Mouse (Mus musculus): ENCODE measurements around the gene Ccdc186. TPM values are rescaled to one million over a fixed set of nuclear protein-coding genes. Genes with fewer than 3 reads are reported as not detected.
A peak's percentile ranks its signal among the peaks of the same experiment; 100 is the strongest.
"Not testable (repeated sequence)": the region's sequence is repeated elsewhere in the genome, so short reads cannot be mapped to it uniquely, and the experiment has no call there.

Ccdc186 gene
- total RNA-seq, 2 experiments from 2014 or later, result 8.7 to 12.7 TPM

- no peak for ATAC-seq (replicated peaks; ENCODE audit: poor library complexity, severe bottlenecking)
These were observed 19.6 kb downstream of the Ccdc186 start for GRCm38 (mm10) chr19:56802352-56802746.

GRCm38 (mm10) chr19:56801656-56802351 lies 20.2 kb downstream of the Ccdc186 start:
- ATAC-seq (replicated peaks; ENCODE audit: poor library complexity, severe bottlenecking), result no peak

- peak; percentile 62 for ATAC-seq (replicated peaks; ENCODE audit: poor library complexity, severe bottlenecking)
These were observed 20.9 kb downstream of the Ccdc186 start for GRCm38 (mm10) chr19:56800930-56801655.

- no peak for ATAC-seq (replicated peaks; ENCODE audit: poor library complexity, severe bottlenecking)
These were observed 21.8 kb downstream of the Ccdc186 start for GRCm38 (mm10) chr19:56800226-56800625.

GRCm38 (mm10) chr19:56797376-56797775 lies 24.6 kb downstream of the Ccdc186 start:
- peak; percentile 90 for ATAC-seq (replicated peaks; ENCODE audit: poor library complexity, severe bottlenecking)

- ATAC-seq (replicated peaks; ENCODE audit: poor library complexity, severe bottlenecking), result no peak
These were observed 33.0 kb downstream of the Ccdc186 start for GRCm38 (mm10) chr19:56788952-56789351.

GRCm38 (mm10) chr19:56787911-56788310 lies 34.1 kb downstream of the Ccdc186 start:
- no peak for ATAC-seq (replicated peaks; ENCODE audit: poor library complexity, severe bottlenecking)

- not testable (repeated sequence) for ATAC-seq (replicated peaks; ENCODE audit: poor library complexity, severe bottlenecking)
These were observed 43.5 kb downstream of the Ccdc186 start for GRCm38 (mm10) chr19:56778532-56778931.

GRCm38 (mm10) chr19:56776719-56777382 lies 45.1 kb downstream of the Ccdc186 start:
- peak; percentile 51 for ATAC-seq (replicated peaks; ENCODE audit: poor library complexity, severe bottlenecking)

- ATAC-seq (replicated peaks; ENCODE audit: poor library complexity, severe bottlenecking), result no peak
These were observed 45.9 kb downstream of the Ccdc186 start for GRCm38 (mm10) chr19:56775893-56776718.

GRCm38 (mm10) chr19:56774971-56775892 lies 46.8 kb downstream of the Ccdc186 start:
- ATAC-seq (replicated peaks; ENCODE audit: poor library complexity, severe bottlenecking), result no peak

- ATAC-seq (replicated peaks; ENCODE audit: poor library complexity, severe bottlenecking), result peak; percentile 79
These were observed 47.5 kb downstream of the Ccdc186 start for GRCm38 (mm10) chr19:56774408-56774962.

GRCm38 (mm10) chr19:56773393-56773971 lies 48.5 kb downstream of the Ccdc186 start:
- ATAC-seq (replicated peaks; ENCODE audit: poor library complexity, severe bottlenecking), result no peak

- no peak for ATAC-seq (replicated peaks; ENCODE audit: poor library complexity, severe bottlenecking)
These were observed 49.8 kb downstream of the Ccdc186 start for GRCm38 (mm10) chr19:56772158-56772557.

- no peak for ATAC-seq (replicated peaks; ENCODE audit: poor library complexity, severe bottlenecking)
These were observed 53.0 kb downstream of the Ccdc186 start for GRCm38 (mm10) chr19:56769024-56769423.

GRCm38 (mm10) chr19:56762686-56763085 lies 59.3 kb downstream of the Ccdc186 start:
- ATAC-seq (replicated peaks; ENCODE audit: poor library complexity, severe bottlenecking), result no peak

GRCm38 (mm10) chr19:56761727-56762126 lies 60.3 kb downstream of the Ccdc186 start:
- no peak for ATAC-seq (replicated peaks; ENCODE audit: poor library complexity, severe bottlenecking)

- no peak for ATAC-seq (replicated peaks; ENCODE audit: poor library complexity, severe bottlenecking)
These were observed 60.9 kb downstream of the Ccdc186 start for GRCm38 (mm10) chr19:56761096-56761495.

Measured in granulocyte monocyte progenitor cell, adult 5-6 weeks (primary cell).